Mouse (Mus musculus) spleen, adult 12 weeks (tissue): Measurements from ENCODE around the gene Hnrnph3.
"Not testable (repeated sequence)": the region's sequence is repeated elsewhere in the genome, so short reads cannot be mapped to it uniquely, and the experiment has no call there.

Experiments used
- DNase-seq: peaks from one replicate; pipeline ENCODE4 v3.0.0; 2022; ENCODE audit warnings: low spot score

Gene Hnrnph3

GRCm38 (mm10) chr10:63023749-63024579 lies at the start of gene Hnrnph3, which contains the start of gene Pbld2:
TSS of gene Hnrnph3 (minus strand) at chr10:63024217.
TSS of gene Pbld2 (plus strand) at chr10:63024315.
- DNase-seq: peak; percentile 98

- DNase-seq: peak; percentile 52
Measured at GRCm38 (mm10) chr10:63065988-63066387, 42.0 kb upstream of the Hnrnph3 start.

GRCm38 (mm10) chr10:63065561-63065960 lies 41.5 kb upstream of the Hnrnph3 start:
- DNase-seq: no peak

- DNase-seq: no peak
Measured at GRCm38 (mm10) chr10:63064516-63064915, 40.5 kb upstream of the Hnrnph3 start.

GRCm38 (mm10) chr10:63063365-63063764 lies 39.3 kb upstream of the Hnrnph3 start:
- DNase-seq: no peak

GRCm38 (mm10) chr10:63062696-63063095 lies 38.7 kb upstream of the Hnrnph3 start:
- DNase-seq: no peak

- no peak for DNase-seq
Measured at GRCm38 (mm10) chr10:63061266-63061665, 37.2 kb upstream of the Hnrnph3 start.

- DNase-seq: no peak
Measured at GRCm38 (mm10) chr10:63060406-63060805, 36.4 kb upstream of the Hnrnph3 start.

- DNase-seq: no peak
Measured at GRCm38 (mm10) chr10:63059862-63060261, 35.8 kb upstream of the Hnrnph3 start, which contains the start of gene Pbld1. TSS of gene Pbld1 (plus strand) at chr10:63060162.

- DNase-seq: no peak
Measured at GRCm38 (mm10) chr10:63056966-63057750, 33.1 kb upstream of the Hnrnph3 start.

- DNase-seq: no peak
Measured at GRCm38 (mm10) chr10:63054586-63054985, 30.6 kb upstream of the Hnrnph3 start.

GRCm38 (mm10) chr10:63054071-63054470 lies 30.1 kb upstream of the Hnrnph3 start:
- DNase-seq: not testable (repeated sequence)

GRCm38 (mm10) chr10:63053007-63053406 lies 29.0 kb upstream of the Hnrnph3 start:
- no peak for DNase-seq

- DNase-seq: no peak
Measured at GRCm38 (mm10) chr10:63052011-63052410, 28.0 kb upstream of the Hnrnph3 start.

GRCm38 (mm10) chr10:63051267-63051666 lies 27.2 kb upstream of the Hnrnph3 start:
- DNase-seq: no peak

GRCm38 (mm10) chr10:63049106-63049505 lies 25.1 kb upstream of the Hnrnph3 start:
- DNase-seq: no peak

GRCm38 (mm10) chr10:63047751-63048150 lies 23.7 kb upstream of the Hnrnph3 start:
- no peak for DNase-seq

GRCm38 (mm10) chr10:63043154-63043553 lies 19.1 kb upstream of the Hnrnph3 start:
- DNase-seq: no peak

GRCm38 (mm10) chr10:63039867-63040628 lies 16.0 kb upstream of the Hnrnph3 start:
- DNase-seq: no peak

GRCm38 (mm10) chr10:63038571-63039320 lies 14.7 kb upstream of the Hnrnph3 start:
- no peak for DNase-seq

GRCm38 (mm10) chr10:63032956-63033355 lies 8.9 kb upstream of the Hnrnph3 start:
- no peak for DNase-seq
